Mouse (Mus musculus) embryonic facial prominence, embryonic 14.5 days (tissue): ENCODE measurements around the gene Polr2c. TPM values are rescaled to one million over a fixed set of nuclear protein-coding genes. Genes with fewer than 3 reads are reported as not detected.
"Not testable (repeated sequence)": the region's sequence is repeated elsewhere in the genome, so short reads cannot be mapped to it uniquely, and the experiment has no call there.

Experiments
- ATAC-seq: fragments of 200-750 bp; cut with Nextera tagmentation; 2 replicates; pipeline ENCODE4 v1.8.0; 2017; ENCODE audit warnings: low read depth, moderate number of reproducible peaks, moderate TSS enrichment
- DNase-seq: peaks from one replicate; pipeline ENCODE4 v3.0.0-alpha.2; 2015; ENCODE audit warnings: low spot score
- H3K27ac ChIP-seq: fragments of 300-500 bp; sonication (generic); replicated peaks from 2 replicates; pipeline ENCODE4 v1.5.1; 2014; ENCODE audit warnings: low read depth, mild to moderate bottlenecking, low read length, moderate library complexity
- H3K27me3 ChIP-seq: fragments of 300-500 bp; sonication (generic); replicated peaks from 2 replicates; pipeline ENCODE4 v1.6.1; 2014; ENCODE audit warnings: low read length; ENCODE audit not compliant: control insufficient read depth, insufficient read depth
- H3K36me3 ChIP-seq: fragments of 300-500 bp; sonication (generic); 2 replicates; pipeline ENCODE4 v1.6.1; 2014; ENCODE audit warnings: low read length, mixed read lengths; ENCODE audit not compliant: control insufficient read depth, insufficient read depth
- H3K4me1 ChIP-seq: fragments of 300-500 bp; sonication (generic); 2 replicates; pipeline ENCODE4 v1.6.1; 2014; ENCODE audit warnings: antibody characterized with exemption, low read length; ENCODE audit not compliant: control insufficient read depth, insufficient read depth
- H3K4me2 ChIP-seq: fragments of 300-500 bp; sonication (generic); 2 replicates; pipeline ENCODE4 v1.6.1; 2014; ENCODE audit warnings: low read depth, mild to moderate bottlenecking, low read length, moderate library complexity, mixed read lengths
- H3K4me3 ChIP-seq: fragments of 300-500 bp; sonication (generic); 2 replicates; pipeline ENCODE4 v1.5.1; 2014; ENCODE audit warnings: low read depth, mild to moderate bottlenecking, low read length
- H3K9ac ChIP-seq: fragments of 300-500 bp; sonication (generic); 2 replicates; pipeline ENCODE4 v1.6.1; 2014; ENCODE audit warnings: low read depth, mild to moderate bottlenecking, low read length, moderate library complexity, mixed read lengths
- H3K9me3 ChIP-seq: fragments of 300-500 bp; sonication (generic); 2 replicates; pipeline ENCODE4 v1.6.1; 2016; ENCODE audit warnings: low read length; ENCODE audit not compliant: control insufficient read depth
- WGBS: fragments of 180-500 bp; shearing (Covaris S2); extraction: QIAGEN DNeasy Blood & Tissue Kit; methylation state at CpG from one replicate; pipeline ENCODE4 v1.1.7; 2014; 5-methylcytosine and 5-hydroxymethylcytosine counted together
- polyA plus RNA-seq: library from polyadenylated mRNA; unstranded; fragments of >200 nt; fragmentation: Nextera tagmentation; extraction: Ambion mirVana; gene quantifications from 2 replicates; pipeline ENCODE4 v1.2.1, GENCODE M21; 2014

Polr2c gene
- polyA plus RNA-seq, 1 experiment from 2014 or later, result 121 TPM

GRCm38 (mm10) chr8:94819671-94820179, 37.5 kb upstream of the Polr2c start:
- Histone ChIP-seq H3K36me3 (peaks cover 37% of the 10 kb centered on the region), H3K4me2 (no peak overlapping the region), H3K9me3 (no peaks in the 10 kb centered on the region), H3K27me3 (no peaks in the 10 kb centered on the region), H3K4me3 (no peak overlapping the region), H3K9ac (no peak overlapping the region), H3K27ac (no peak overlapping the region), H3K4me1 (no peaks in the 10 kb centered on the region)
- DNase-seq (no peak), ATAC-seq (no peak)
- 83% methylated on average over 6 of the region's 6 CpGs for WGBS

DNA sequence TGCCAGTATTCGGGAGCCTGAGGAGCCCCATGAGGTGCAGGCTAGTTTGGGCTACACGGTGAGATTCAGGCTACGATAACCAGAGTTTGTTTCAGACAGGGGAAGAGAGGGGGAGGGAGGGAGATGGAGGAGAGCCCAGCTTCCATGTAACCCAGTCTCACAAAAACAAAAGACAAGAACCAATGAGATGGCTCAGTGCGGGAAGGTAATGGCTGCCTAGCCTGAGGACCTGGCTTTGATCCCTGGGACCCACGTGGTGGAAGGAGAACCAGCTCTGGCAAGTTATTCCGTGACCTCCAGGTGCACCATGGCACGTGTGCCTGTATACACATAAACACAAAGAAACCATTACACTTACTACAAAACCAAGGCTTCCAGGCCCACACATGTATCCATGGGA, 36.7 kb upstream of the Polr2c start:
- WGBS, result 61% methylated on average over 7 of the region's 7 CpGs
- no peaks in the 10 kb centered on the region for H3K9me3 ChIP-seq
- H3K27ac ChIP-seq, result no peak overlapping the region
- no peak overlapping the region for H3K4me2 ChIP-seq
- H3K27me3 ChIP-seq, result no peaks in the 10 kb centered on the region
- no peak overlapping the region for H3K4me3 ChIP-seq
- ATAC-seq (peak; percentile 42), DNase-seq (peak; percentile 47)
- H3K4me1 ChIP-seq, result no peaks in the 10 kb centered on the region
- no peak overlapping the region for H3K9ac ChIP-seq
- H3K36me3 ChIP-seq, result peaks cover 43% of the 10 kb centered on the region

DNA sequence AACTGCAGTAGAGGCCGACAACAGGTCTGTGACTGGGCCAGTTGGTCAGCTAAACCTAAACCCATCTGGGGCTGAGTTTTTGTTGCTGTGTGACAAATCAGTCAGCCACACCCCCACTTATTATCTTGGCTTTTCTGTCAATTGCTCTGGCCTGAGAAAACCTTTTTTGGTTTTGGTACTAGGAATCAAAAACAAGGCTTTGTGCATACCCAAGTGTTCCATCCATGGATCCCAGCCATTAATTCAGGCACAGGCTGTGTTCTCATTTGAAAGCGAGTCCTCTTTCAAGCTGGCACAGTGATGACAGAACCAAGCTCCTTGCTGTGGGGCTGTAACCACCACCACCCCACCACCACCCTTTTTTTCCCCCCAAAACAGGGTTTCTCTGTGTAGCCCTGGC, 35.9 kb upstream of the Polr2c start:
- H3K4me1 ChIP-seq, result no peaks in the 10 kb centered on the region
- no peak overlapping the region for H3K9ac ChIP-seq
- H3K27ac ChIP-seq, result no peak overlapping the region
- H3K27me3 ChIP-seq, result no peaks in the 10 kb centered on the region
- no peak for ATAC-seq
- H3K9me3 ChIP-seq, result no peaks in the 10 kb centered on the region
- no peak for DNase-seq
- WGBS, result 94% methylated on average over 2 of the region's 2 CpGs
- H3K4me2 ChIP-seq, result no peak overlapping the region
- no peak overlapping the region for H3K4me3 ChIP-seq
- H3K36me3 ChIP-seq, result peaks cover 50% of the 10 kb centered on the region

DNA sequence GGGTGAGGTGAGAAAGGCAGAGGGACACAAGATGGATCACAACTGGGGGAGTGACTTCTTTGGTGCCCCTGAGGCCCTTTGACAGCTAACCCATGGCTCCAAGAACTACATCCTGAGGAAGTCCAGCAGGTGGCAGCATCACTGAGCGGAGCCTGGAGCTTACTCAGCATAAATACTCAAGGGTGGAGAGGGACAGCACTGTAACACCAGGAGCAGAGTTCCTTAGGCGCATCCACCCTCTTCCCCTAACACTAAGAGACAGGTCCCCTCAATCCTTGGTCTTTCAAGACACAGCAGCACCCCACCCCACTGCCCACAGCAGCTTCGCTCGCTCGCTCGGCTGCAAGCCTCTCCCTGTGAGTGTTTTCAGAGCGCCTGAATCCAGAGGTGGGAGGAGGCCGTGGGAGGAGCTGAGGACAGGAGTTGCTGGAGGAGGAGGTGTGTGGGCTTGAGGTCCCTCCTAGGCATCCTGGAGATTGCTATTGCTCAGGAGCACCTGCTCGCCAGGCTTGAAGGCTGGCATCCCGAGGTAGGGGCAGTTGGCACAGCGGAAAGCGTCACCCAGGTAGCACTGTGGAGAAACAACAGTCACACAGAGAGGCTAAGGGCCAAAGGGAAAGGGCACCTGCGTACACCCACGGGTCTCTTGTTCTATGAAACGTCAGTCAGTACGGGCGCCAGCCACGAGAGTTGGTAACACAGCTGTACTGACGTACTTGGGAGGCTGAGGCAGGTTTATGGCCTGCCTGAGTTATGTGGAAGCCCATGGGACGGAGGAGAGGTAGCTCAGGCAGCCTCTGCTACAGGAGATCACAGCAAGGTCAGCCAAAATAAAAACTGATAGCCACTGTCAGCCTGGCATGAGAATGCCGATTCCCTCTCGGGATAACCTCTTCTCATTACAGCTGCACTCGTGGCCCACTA, 34.4 kb upstream of the Polr2c start:
- Histone ChIP-seq H3K4me1 (no peaks in the 10 kb centered on the region), H3K27ac (no peak overlapping the region), H3K9ac (no peak overlapping the region), H3K36me3 (peaks cover 52% of the 10 kb centered on the region), H3K27me3 (no peaks in the 10 kb centered on the region), H3K4me2 (no peak overlapping the region), H3K9me3 (no peaks in the 10 kb centered on the region), H3K4me3 (no peak overlapping the region)
- ATAC-seq, result peak; percentile 56
- 79% methylated on average over 23 of the region's 23 CpGs for WGBS
- DNase-seq, result peak; percentile 61

- DNase-seq, result no peak
- peaks cover 72% of the 10 kb centered on the region for H3K36me3 ChIP-seq
- H3K27me3 ChIP-seq, result no peaks in the 10 kb centered on the region
- no peaks in the 10 kb centered on the region for H3K4me1 ChIP-seq
- no peak overlapping the region for H3K27ac ChIP-seq
- no peak overlapping the region for H3K4me2 ChIP-seq
- no peaks in the 10 kb centered on the region for H3K9me3 ChIP-seq
- WGBS, result 86% methylated on average over 6 of the region's 6 CpGs
- ATAC-seq, result no peak
- no peak overlapping the region for H3K4me3 ChIP-seq
- H3K9ac ChIP-seq, result no peak overlapping the region
Measured at GRCm38 (mm10) chr8:94825170-94825569, 32.1 kb upstream of the Polr2c start.

- 93% methylated on average over 5 of the region's 5 CpGs for WGBS
Measured at GRCm38 (mm10) chr8:94826210-94826609, 31.0 kb upstream of the Polr2c start.

DNA sequence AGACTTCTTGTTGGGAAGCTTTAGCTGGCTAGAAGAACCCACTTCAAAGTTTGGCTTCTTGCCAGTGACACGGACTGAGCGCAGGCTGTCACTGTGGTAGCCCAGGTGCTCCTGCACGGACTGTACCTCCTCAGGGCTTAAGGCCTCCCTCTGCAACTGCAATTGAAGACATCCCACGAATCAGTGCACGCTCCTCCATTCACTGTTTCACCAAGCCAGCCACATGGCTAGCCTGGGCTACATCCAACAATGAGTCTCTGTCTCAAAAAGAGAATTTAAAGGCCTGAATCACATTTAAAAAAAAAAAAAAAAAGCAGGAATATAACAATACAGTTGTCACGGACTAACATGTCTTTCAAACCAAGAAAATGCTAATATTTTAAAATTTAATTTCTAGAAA, 29.0 kb upstream of the Polr2c start:
- H3K4me1 ChIP-seq, result no peaks in the 10 kb centered on the region
- H3K27ac ChIP-seq, result no peak overlapping the region
- H3K4me2 ChIP-seq, result no peak overlapping the region
- WGBS, result 89% methylated on average over 6 of the region's 6 CpGs
- H3K4me3 ChIP-seq, result no peak overlapping the region
- H3K9ac ChIP-seq, result no peak overlapping the region
- ATAC-seq (no peak), DNase-seq (no peak)
- no peaks in the 10 kb centered on the region for H3K27me3 ChIP-seq
- no peaks in the 10 kb centered on the region for H3K9me3 ChIP-seq
- peaks cover 67% of the 10 kb centered on the region for H3K36me3 ChIP-seq

More at GRCm38 (mm10) chr8:94826210-94826609, 31.0 kb upstream of the Polr2c start:
- no peak for DNase-seq
- H3K4me1 ChIP-seq, result no peaks in the 10 kb centered on the region
- H3K9me3 ChIP-seq, result no peaks in the 10 kb centered on the region
- no peak for ATAC-seq
- H3K4me2 ChIP-seq, result no peak overlapping the region
- no peak overlapping the region for H3K4me3 ChIP-seq
- no peaks in the 10 kb centered on the region for H3K27me3 ChIP-seq
- peaks cover 78% of the 10 kb centered on the region for H3K36me3 ChIP-seq
- H3K9ac ChIP-seq, result no peak overlapping the region
- H3K27ac ChIP-seq, result no peak overlapping the region

- not testable (repeated sequence) for H3K4me2 ChIP-seq
- 65% methylated on average over 7 of the region's 7 CpGs for WGBS
Measured at GRCm38 (mm10) chr8:94833901-94834405, 23.3 kb upstream of the Polr2c start.

More at GRCm38 (mm10) chr8:94833901-94834405, 23.3 kb upstream of the Polr2c start:
- H3K36me3 ChIP-seq, result peaks cover 30% of the 10 kb centered on the region
- not testable (repeated sequence) for H3K4me1 ChIP-seq, H3K27me3 ChIP-seq, H3K9me3 ChIP-seq, DNase-seq, ATAC-seq, H3K9ac ChIP-seq, H3K27ac ChIP-seq, H3K4me3 ChIP-seq
